Mouse (Mus musculus) large intestine, adult 2 months (tissue): Measurements from ENCODE around the gene Pcbp4. TPM values are rescaled to one million over a fixed set of nuclear protein-coding genes. Genes with fewer than 3 reads are reported as not detected.
"Not testable (repeated sequence)": the region's sequence is repeated elsewhere in the genome, so short reads cannot be mapped to it uniquely, and the experiment has no call there.

ENCODE experiments used
- DNase-seq: peaks from one replicate; pipeline ENCODE4 v3.0.0-alpha.2; 2012; ENCODE audit warnings: low read depth, low spot score
- WGBS: fragments of 180-500 bp; shearing (Covaris S2); methylation state at CpG from one replicate; pipeline ENCODE4 v1.1.7; 2018; 5-methylcytosine and 5-hydroxymethylcytosine counted together
- polyA plus RNA-seq: library from polyadenylated mRNA; depleted of rRNA; stranded (reverse); fragments of >200 nt; gene quantifications from 2 replicates; pipeline ENCODE4 v1.2.3, GENCODE M21; 2012

Gene Pcbp4
- polyA plus RNA-seq, 1 experiment: 17.4 TPM

GRCm38 (mm10) chr9:106476002-106476923 is 23.2 kb downstream of the Pcbp4 start:
- WGBS: 5% methylated on average over 16 of the region's 16 CpGs
- peak; percentile 40 for DNase-seq

DNA sequence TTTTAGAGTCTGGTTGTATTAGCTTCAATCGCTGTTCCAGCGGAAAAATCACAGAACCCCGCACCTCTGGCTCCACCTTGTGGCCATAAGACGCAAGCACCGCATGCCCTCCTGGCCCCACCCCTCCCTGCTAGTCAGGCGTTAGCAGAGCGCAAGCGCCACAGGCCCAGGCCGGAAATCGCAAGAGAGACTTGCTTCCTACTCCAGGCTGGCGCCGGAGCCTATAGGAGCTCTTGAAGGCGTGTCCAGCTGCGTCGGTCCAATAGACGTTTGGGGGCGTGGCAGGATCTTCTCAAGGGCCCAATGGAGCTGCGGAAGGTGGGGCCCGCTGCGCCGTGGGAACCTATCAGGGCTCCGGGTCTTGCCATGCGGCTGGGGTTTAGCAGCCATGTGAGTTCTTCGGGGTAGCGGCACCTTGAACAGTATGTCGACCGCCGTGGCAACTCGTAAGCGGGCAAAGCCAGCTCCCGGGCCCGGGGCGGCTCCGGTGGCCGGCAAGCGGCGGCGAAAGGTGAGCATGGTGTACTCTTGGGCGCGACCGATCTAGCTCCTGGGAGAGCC is 23.9 kb downstream of the Pcbp4 start, which contains the start of gene Parp3:
TSS of gene Parp3 (minus strand) at position 26 of the 561 bp plus-strand sequence.
- peak; percentile 99 for DNase-seq
- under 1% methylated on average over 41 of the region's 41 CpGs for WGBS

GRCm38 (mm10) chr9:106477649-106478048 is 24.6 kb downstream of the Pcbp4 start:
- no peak for DNase-seq
- WGBS: 0% methylated on average over 16 of the region's 16 CpGs

DNA sequence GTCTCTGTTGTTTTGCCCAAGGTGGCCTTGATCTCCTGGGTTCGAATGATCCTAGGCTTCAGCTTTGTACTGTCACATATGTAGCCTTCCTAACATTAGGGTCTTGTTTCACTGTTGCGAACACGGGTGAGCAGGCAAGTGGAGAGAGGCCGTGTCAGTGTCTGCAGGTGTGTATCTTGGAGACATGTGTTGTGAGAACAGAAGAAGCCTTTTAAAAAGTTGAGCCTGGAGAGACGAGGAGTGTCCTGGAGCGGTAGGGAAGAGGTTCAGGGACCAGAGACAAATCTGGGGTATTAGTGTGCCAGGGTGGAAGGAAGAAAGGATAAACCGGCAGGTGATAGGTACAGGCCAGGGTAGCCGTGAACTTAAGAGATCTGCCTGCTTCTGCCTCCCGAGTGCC is 25.0 kb downstream of the Pcbp4 start:
- no peak for DNase-seq
- 59% methylated on average over 9 of the region's 9 CpGs for WGBS

GRCm38 (mm10) chr9:106480541-106480940 is 27.4 kb downstream of the Pcbp4 start:
- WGBS: 90% methylated on average over 7 of the region's 7 CpGs

DNA sequence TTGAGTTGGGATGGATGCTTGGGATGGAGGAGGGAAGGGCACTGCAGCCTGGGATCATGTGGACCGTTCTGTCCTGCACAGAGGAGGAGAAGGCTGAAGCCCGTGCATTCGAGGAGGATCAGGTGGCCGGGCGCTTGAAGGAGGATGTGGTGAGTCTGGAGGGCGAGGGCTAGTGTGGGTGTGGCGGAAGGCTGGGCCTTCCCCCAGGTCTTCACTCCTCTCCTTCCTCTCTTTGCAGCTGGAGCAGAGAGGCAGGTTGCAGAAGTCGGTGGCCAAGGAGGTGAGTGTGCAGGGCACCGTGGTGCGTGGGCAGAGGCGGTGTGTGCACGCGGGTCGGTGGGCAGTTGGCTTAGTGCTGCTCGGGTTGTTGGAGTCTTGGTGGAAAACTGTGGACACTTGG is 28.0 kb downstream of the Pcbp4 start:
- DNase-seq: no peak
- WGBS: 82% methylated on average over 15 of the region's 15 CpGs

More at GRCm38 (mm10) chr9:106480541-106480940, 27.4 kb downstream of the Pcbp4 start:
- DNase-seq: no peak

DNA sequence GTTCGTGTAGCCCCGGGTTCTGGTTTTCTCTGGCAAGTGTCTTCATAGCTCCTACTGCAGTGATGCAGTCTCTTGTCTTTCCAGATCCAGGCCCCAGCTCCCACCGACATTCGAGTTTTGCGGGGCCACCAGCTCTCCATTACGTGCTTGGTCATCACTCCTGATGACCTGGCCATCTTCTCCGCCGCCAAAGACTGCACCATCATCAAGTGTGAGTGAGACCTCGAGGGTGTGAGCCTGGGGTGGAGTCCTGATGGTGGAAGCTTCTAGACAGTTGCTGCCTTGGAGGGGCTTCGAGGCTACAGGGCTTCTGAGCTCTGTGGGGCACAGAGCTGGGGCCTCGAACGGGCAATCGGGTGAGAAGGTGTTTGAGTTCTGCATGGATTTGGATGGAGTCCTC is 28.6 kb downstream of the Pcbp4 start:
- DNase-seq: no peak

GRCm38 (mm10) chr9:106482578-106483115 is 29.6 kb downstream of the Pcbp4 start:
- WGBS: 89% methylated on average over 17 of the region's 17 CpGs
- DNase-seq: no peak

More for the DNA sequence above, 28.6 kb downstream of the Pcbp4 start:
- WGBS: 95% methylated on average over 13 of the region's 13 CpGs

DNA sequence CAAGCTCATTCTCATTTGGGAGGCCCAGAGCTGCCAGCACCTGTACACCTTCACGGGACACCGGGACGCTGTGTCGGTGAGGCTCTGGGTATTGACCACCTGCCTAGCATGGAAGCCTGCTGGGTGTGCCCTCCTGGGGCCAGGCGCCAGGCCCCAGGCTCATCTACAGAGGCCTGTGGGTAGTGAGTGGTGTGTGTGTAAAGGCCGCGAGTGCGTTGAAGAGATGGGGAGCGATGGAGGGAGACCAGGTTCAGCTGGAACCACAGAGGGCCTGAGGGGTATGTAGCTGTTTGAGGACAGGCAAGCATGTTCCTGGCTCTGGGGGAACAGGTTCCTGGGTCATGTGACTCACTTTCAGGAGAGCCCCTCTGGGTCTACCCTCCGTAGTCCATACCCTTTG is 30.0 kb downstream of the Pcbp4 start:
- no peak for DNase-seq
- 95% methylated on average over 10 of the region's 10 CpGs for WGBS

DNA sequence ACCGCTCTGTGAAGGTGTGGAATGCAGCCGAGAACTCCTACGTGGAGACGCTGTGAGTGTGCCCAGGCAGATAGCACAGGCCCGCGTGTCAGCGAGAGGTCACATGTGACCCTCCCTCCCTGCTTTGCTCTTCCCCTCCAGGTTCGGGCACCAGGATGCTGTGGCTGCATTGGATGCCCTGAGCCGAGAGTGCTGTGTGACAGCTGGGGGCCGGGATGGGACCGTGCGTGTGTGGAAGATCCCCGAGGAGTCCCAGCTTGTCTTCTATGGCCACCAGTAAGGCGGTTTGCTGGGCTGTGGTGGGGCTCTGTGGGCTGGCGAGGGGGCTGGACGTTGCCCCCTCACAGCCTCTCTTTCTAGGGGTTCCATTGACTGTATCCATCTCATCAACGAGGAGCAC is 30.5 kb downstream of the Pcbp4 start:
- WGBS: 93% methylated on average over 17 of the region's 17 CpGs
- DNase-seq: no peak

GRCm38 (mm10) chr9:106485076-106485475 is 32.0 kb downstream of the Pcbp4 start:
- WGBS: 88% methylated on average over 10 of the region's 10 CpGs

DNA sequence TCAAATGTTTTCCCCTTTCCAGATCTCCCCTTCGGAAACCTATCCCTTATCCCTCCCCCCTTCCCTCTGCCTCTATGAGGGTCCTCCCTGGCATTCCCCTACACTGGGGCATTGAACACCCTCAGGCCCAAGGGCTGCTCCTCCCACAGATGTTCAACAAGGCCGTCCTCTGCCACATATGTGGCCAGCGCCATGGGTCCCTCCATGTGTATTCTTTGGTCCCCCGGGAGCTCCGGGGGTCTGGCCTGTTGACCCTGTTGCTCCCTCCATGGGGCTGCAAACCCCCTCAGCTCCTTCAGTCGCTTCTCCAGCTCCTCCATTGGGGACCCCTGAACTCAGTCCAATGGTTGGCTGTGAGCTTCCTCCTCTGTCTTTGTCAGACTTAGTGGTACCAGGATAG is 34.5 kb downstream of the Pcbp4 start:
- DNase-seq: not testable (repeated sequence)
- 86% methylated on average over 6 of the region's 6 CpGs for WGBS

More at GRCm38 (mm10) chr9:106485076-106485475, 32.0 kb downstream of the Pcbp4 start:
- no peak for DNase-seq

DNA sequence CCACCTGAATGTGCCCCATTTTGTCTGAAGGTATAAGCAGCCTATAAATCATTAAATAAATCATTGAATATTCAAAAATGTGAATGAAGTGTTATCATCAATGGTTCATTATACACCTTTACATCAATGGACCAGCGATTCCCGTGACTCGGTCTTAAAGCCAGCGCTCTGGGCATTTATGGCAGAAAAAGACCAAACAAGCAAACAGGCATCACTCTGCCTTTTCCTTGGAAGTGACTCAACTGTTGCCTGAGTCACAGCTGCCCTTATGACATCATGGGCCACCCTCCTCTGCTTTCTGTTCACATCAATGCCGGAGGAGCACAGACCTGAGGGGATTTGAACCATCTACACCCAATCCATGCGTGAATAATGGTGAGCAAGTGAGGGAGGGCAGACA is 46.6 kb downstream of the Pcbp4 start, which contains the start of gene Iqcf1:
TSS of gene Iqcf1 (plus strand) at position 301 of the 400 bp plus-strand sequence.
- no peak for DNase-seq
- 90% methylated on average over 6 of the region's 6 CpGs for WGBS

GRCm38 (mm10) chr9:106501846-106502245 is 48.8 kb downstream of the Pcbp4 start:
- WGBS: 85% methylated on average over 22 of the region's 22 CpGs
- DNase-seq: no peak

GRCm38 (mm10) chr9:106504246-106504645 is 51.2 kb downstream of the Pcbp4 start:
- no peak for DNase-seq
- 81% methylated on average over 6 of the region's 6 CpGs for WGBS

- DNase-seq: no peak
- 88% methylated on average over 10 of the region's 10 CpGs for WGBS
Measured at GRCm38 (mm10) chr9:106509356-106509755, 56.3 kb downstream of the Pcbp4 start.

DNA sequence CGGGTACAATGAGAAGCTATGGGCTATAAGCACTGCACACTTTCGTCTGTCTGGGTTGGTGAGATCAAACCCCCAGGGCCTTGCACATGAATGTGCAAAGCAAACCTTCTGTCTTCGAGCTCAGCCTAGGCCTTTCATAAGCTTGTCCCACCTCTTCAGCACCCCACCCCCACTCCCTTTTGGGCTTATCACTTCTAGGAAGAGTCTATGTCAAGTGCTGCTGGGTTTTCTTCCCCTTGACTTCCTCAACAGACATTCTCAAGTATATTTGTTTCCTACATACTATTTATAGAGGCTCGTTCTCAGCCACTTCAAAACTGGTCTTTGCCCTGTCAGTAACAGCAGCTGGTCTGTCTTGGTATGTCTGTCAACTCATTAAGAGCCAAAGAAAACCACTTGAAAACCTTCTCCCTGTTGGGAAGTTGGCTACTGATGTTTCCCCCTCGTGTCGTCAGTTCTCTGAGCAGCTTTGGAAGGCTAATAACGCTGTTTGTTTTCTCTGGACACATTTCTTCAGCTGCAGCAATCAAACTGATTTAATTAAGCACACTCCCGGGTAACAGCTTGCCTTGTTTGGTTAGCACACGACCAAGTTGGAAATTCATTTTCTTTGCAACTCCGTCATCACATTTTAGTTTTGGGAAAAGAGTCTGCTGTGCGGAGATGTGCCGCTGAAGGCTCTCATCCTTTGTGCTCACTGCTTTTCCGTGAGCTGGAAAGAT is 59.8 kb downstream of the Pcbp4 start:
- DNase-seq: no peak
- 48% methylated on average over 13 of the region's 13 CpGs for WGBS

DNA sequence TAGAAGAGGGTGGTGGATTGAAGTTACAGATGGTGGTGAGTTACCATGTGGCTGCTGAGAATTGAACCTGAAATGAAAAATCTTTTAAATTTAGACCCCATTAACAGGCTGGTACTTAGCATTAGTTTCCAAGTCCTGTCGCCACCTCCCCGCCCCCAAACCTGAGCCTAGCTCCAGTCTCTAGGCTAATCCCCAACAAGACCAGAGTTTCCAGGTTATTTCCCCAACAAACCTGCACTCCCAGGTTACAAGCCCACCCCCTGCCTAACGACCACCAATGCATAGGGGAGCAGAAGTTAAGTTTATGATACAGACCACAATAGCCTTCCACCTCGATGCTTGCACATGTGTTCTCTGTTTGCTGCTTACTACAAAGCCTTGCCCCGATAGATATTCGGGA is 60.5 kb downstream of the Pcbp4 start:
- WGBS: 70% methylated on average over 6 of the region's 6 CpGs
- no peak for DNase-seq
